Mouse (Mus musculus): ENCODE measurements around the gene Susd6.

GRCm38 (mm10) chr12:80821312-80822007, 31.1 kb downstream of the Susd6 start:
- TF ChIP-seq POLR2A (IDR thresholded peaks at IDR 0.05; ENCODE audit: low read depth, low read length) (no peak), NELFE (IDR thresholded peaks at IDR 0.05; ENCODE audit: low read depth, low read length) (no peak), HCFC1 (IDR thresholded peaks at IDR 0.05; ENCODE audit: low read depth, low read length) (no peak)

Measured in CH12.LX (cell line).